Mouse (Mus musculus): ENCODE data around the gene Dmpk. TPM values are rescaled to one million over a fixed set of nuclear protein-coding genes. Genes with fewer than 3 reads are reported as not detected.
A peak's percentile ranks its signal among the peaks of the same experiment; 100 is the strongest.
"Not testable (repeated sequence)": the region's sequence is repeated elsewhere in the genome, so short reads cannot be mapped to it uniquely, and the experiment has no call there.

Gene Dmpk
- total RNA-seq, 1 experiment from 2014 or later, result 3.6 TPM

- not testable (repeated sequence) for ATAC-seq (replicated peaks in 1 of 2; ENCODE audit: insufficient read depth in 1 of 2, low FRiP score in 2 of 2, low TSS enrichment in 1 of 2, low read depth in 1 of 2, poor library complexity in 2 of 2, severe bottlenecking in 2 of 2)
Measured at GRCm38 (mm10) chr7:19071024-19071423, 12.6 kb upstream of the Dmpk start.

- ATAC-seq (replicated peaks in 1 of 2; ENCODE audit: insufficient read depth in 1 of 2, low FRiP score in 2 of 2, low TSS enrichment in 1 of 2, low read depth in 1 of 2, poor library complexity in 2 of 2, severe bottlenecking in 2 of 2), result no peak
Measured at GRCm38 (mm10) chr7:19073504-19073903, 10.1 kb upstream of the Dmpk start.

- ATAC-seq (replicated peaks in 1 of 2; ENCODE audit: insufficient read depth in 1 of 2, low FRiP score in 2 of 2, low TSS enrichment in 1 of 2, low read depth in 1 of 2, poor library complexity in 2 of 2, severe bottlenecking in 2 of 2), result no peak
Measured at GRCm38 (mm10) chr7:19074494-19074893, 9.2 kb upstream of the Dmpk start.

- ATAC-seq (replicated peaks in 1 of 2; ENCODE audit: insufficient read depth in 1 of 2, low FRiP score in 2 of 2, low TSS enrichment in 1 of 2, low read depth in 1 of 2, poor library complexity in 2 of 2, severe bottlenecking in 2 of 2), result no peak
Measured at GRCm38 (mm10) chr7:19075231-19075630, 8.4 kb upstream of the Dmpk start.

GRCm38 (mm10) chr7:19075723-19076585 is 7.7 kb upstream of the Dmpk start, which contains the start of gene Dmwd:
Dmwd (plus strand) TSS chr7:19076227.
- peak; percentile 88 for ATAC-seq (replicated peaks in 1 of 2; ENCODE audit: insufficient read depth in 1 of 2, low FRiP score in 2 of 2, low TSS enrichment in 1 of 2, low read depth in 1 of 2, poor library complexity in 2 of 2, severe bottlenecking in 2 of 2)

- ATAC-seq (replicated peaks in 1 of 2; ENCODE audit: insufficient read depth in 1 of 2, low FRiP score in 2 of 2, low TSS enrichment in 1 of 2, low read depth in 1 of 2, poor library complexity in 2 of 2, severe bottlenecking in 2 of 2), result no peak
Measured at GRCm38 (mm10) chr7:19076586-19076991, 7.1 kb upstream of the Dmpk start.

GRCm38 (mm10) chr7:19077761-19078160 is 5.9 kb upstream of the Dmpk start:
- peak; percentile 82 to 84 for ATAC-seq (replicated peaks in 1 of 2; ENCODE audit: insufficient read depth in 1 of 2, low FRiP score in 2 of 2, low TSS enrichment in 1 of 2, low read depth in 1 of 2, poor library complexity in 2 of 2, severe bottlenecking in 2 of 2)

GRCm38 (mm10) chr7:19078732-19079131 is 4.9 kb upstream of the Dmpk start:
- no peak for ATAC-seq (replicated peaks in 1 of 2; ENCODE audit: insufficient read depth in 1 of 2, low FRiP score in 2 of 2, low TSS enrichment in 1 of 2, low read depth in 1 of 2, poor library complexity in 2 of 2, severe bottlenecking in 2 of 2)

- no peak for ATAC-seq (replicated peaks in 1 of 2; ENCODE audit: insufficient read depth in 1 of 2, low FRiP score in 2 of 2, low TSS enrichment in 1 of 2, low read depth in 1 of 2, poor library complexity in 2 of 2, severe bottlenecking in 2 of 2)
Measured at GRCm38 (mm10) chr7:19080451-19080950, 3.1 kb upstream of the Dmpk start.

- ATAC-seq (replicated peaks in 1 of 2; ENCODE audit: insufficient read depth in 1 of 2, low FRiP score in 2 of 2, low TSS enrichment in 1 of 2, low read depth in 1 of 2, poor library complexity in 2 of 2, severe bottlenecking in 2 of 2), result no peak
Measured at GRCm38 (mm10) chr7:19082171-19082570, 1.5 kb upstream of the Dmpk start.

- ATAC-seq (replicated peaks in 1 of 2; ENCODE audit: insufficient read depth in 1 of 2, low FRiP score in 2 of 2, low TSS enrichment in 1 of 2, low read depth in 1 of 2, poor library complexity in 2 of 2, severe bottlenecking in 2 of 2), result no peak
Measured at GRCm38 (mm10) chr7:19083096-19083495, 553 bp upstream of the Dmpk start.

GRCm38 (mm10) chr7:19084277-19084771 is 675 bp downstream of the Dmpk start:
- ATAC-seq (replicated peaks in 1 of 2; ENCODE audit: insufficient read depth in 1 of 2, low FRiP score in 2 of 2, low TSS enrichment in 1 of 2, low read depth in 1 of 2, poor library complexity in 2 of 2, severe bottlenecking in 2 of 2), result peak; percentile 56 to 61

- ATAC-seq (replicated peaks in 1 of 2; ENCODE audit: insufficient read depth in 1 of 2, low FRiP score in 2 of 2, low TSS enrichment in 1 of 2, low read depth in 1 of 2, poor library complexity in 2 of 2, severe bottlenecking in 2 of 2), result no peak
Measured at GRCm38 (mm10) chr7:19084921-19085473, 1.3 kb downstream of the Dmpk start.

GRCm38 (mm10) chr7:19085495-19085894 is 1.8 kb downstream of the Dmpk start:
- ATAC-seq (replicated peaks in 1 of 2; ENCODE audit: insufficient read depth in 1 of 2, low FRiP score in 2 of 2, low TSS enrichment in 1 of 2, low read depth in 1 of 2, poor library complexity in 2 of 2, severe bottlenecking in 2 of 2), result no peak

- ATAC-seq (replicated peaks in 1 of 2; ENCODE audit: insufficient read depth in 1 of 2, low FRiP score in 2 of 2, low TSS enrichment in 1 of 2, low read depth in 1 of 2, poor library complexity in 2 of 2, severe bottlenecking in 2 of 2), result peak; percentile 38 to 52
Measured at GRCm38 (mm10) chr7:19086042-19086441, 2.4 kb downstream of the Dmpk start.

- ATAC-seq (replicated peaks in 1 of 2; ENCODE audit: insufficient read depth in 1 of 2, low FRiP score in 2 of 2, low TSS enrichment in 1 of 2, low read depth in 1 of 2, poor library complexity in 2 of 2, severe bottlenecking in 2 of 2), result no peak
Measured at GRCm38 (mm10) chr7:19086760-19087159, 3.1 kb downstream of the Dmpk start.

GRCm38 (mm10) chr7:19088813-19089212 is 5.2 kb downstream of the Dmpk start:
- ATAC-seq (replicated peaks in 1 of 2; ENCODE audit: insufficient read depth in 1 of 2, low FRiP score in 2 of 2, low TSS enrichment in 1 of 2, low read depth in 1 of 2, poor library complexity in 2 of 2, severe bottlenecking in 2 of 2), result peak; percentile 26 to 42; a peak in 2 of 4 replicates

GRCm38 (mm10) chr7:19091913-19092312 is 8.3 kb downstream of the Dmpk start:
- no peak for ATAC-seq (replicated peaks in 1 of 2; ENCODE audit: insufficient read depth in 1 of 2, low FRiP score in 2 of 2, low TSS enrichment in 1 of 2, low read depth in 1 of 2, poor library complexity in 2 of 2, severe bottlenecking in 2 of 2)
